In the genomic region with DNA sequence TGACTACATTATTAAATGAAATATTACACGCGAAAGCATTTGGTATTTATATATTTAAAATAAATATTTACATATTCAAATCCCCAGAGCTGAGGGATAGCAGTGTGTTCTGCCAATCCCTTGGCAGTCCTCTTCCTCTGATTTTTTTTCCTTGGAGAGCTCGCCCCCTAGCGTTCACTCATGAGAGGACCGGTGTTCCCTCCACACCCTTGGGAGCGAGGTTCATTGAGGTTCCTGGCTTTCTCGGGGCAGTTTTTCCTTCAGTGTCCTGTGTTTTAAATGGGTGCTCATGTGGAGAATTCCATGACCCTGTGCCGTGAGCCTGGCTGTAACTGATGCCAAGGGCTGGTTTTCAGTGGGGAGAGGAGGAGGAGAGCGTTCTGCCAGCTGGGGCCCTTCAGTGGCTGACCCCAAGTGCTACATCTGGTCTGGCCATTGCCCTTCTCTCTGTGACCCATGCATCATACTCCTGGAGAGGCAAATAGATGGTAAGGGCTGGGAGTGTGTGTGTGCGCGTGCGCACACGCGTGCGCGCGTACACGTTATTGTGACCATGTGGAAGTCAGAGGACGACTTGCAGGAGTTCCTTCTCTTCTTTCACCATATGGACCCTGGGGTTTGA, we compare ENCODE assay signal across 9 mouse cellular contexts. TPM values are rescaled to one million over a fixed set of nuclear protein-coding genes. Genes with fewer than 3 reads are reported as not detected.
A peak's percentile ranks its signal among the peaks of the same experiment; 100 is the strongest.
DNase-seq lines count a peak whose midpoint lies in the region; ATAC-seq and TF ChIP-seq lines count a peak whose summit lies in the region.
"Had no signal": no experiment of that assay in that cellular context is flagged by ENCODE, and none has a peak within 500 bp of the region (broad histone marks: within the 10 kb centered on the region; RNA-seq: fewer than 3 reads in every experiment).

No protein-coding gene starts in this region.

- no peak overlapping the region for H3K4me3 ChIP-seq in embryonic fibroblast, embryonic 13.5 days (ENCODE audit: insufficient read depth, low read length)
- H3K4me3 ChIP-seq in heart, postnatal 0 days (ENCODE audit: low read depth, low read length) = no peak overlapping the region
- H3K4me3 ChIP-seq in lung, embryonic 16.5 days (ENCODE audit: low read length) = no peak overlapping the region
- H3K4me3 ChIP-seq: stomach, embryonic 15.5 days had no signal

- H3K9me3 ChIP-seq in heart, postnatal 0 days (replicated peaks; ENCODE audit: control insufficient read depth, low read length) = 0 out of 2 replicates have a peak, but pooled peaks cover 4% of the 10 kb centered on the region
- 0 out of 2 replicates have a peak, but pooled peaks cover 2% of the 10 kb centered on the region for H3K9me3 ChIP-seq in lung, embryonic 16.5 days (ENCODE audit: control insufficient read depth, low read length)
- H3K9me3 ChIP-seq: stomach, embryonic 15.5 days had no signal

- TF ChIP-seq CTCF in embryonic fibroblast, embryonic 13.5 days (IDR thresholded peaks at IDR 0.05; ENCODE audit: borderline replicate concordance, insufficient read depth, low read length) = peak; percentile 70; the same call in 1 of the 2 replicates
- TF ChIP-seq CTCF in heart, postnatal 0 days (IDR thresholded peaks at IDR 0.05; ENCODE audit: low read depth) = peak; percentile 86

- no peak; the same call in 1 of the 2 replicates for ATAC-seq in heart, postnatal 0 days (ENCODE audit: insufficient read depth, low read depth)
- ATAC-seq in lung, embryonic 16.5 days (ENCODE audit: low read depth) = peak; percentile 69

- TF ChIP-seq EP300 in heart, postnatal 0 days (IDR thresholded peaks at IDR 0.05; ENCODE audit: low read depth) = no peak

- no peaks in the 10 kb centered on the region for H3K27me3 ChIP-seq in heart, postnatal 0 days (ENCODE audit: control insufficient read depth, insufficient read depth, low read length)
- H3K27me3 ChIP-seq in lung, embryonic 16.5 days (ENCODE audit: control insufficient read depth, insufficient read depth, low read depth, low read length) = peaks cover 3% of the 10 kb centered on the region; the same call in 1 of the 2 replicates
- H3K27me3 ChIP-seq: stomach, embryonic 15.5 days had no signal

- H3K4me1 ChIP-seq in embryonic fibroblast, embryonic 13.5 days (ENCODE audit: control insufficient read depth, insufficient read depth, low read length) = peaks cover 4% of the 10 kb centered on the region
- peaks cover 15% of the 10 kb centered on the region; the same call in 1 of the 2 replicates for H3K4me1 ChIP-seq in heart, postnatal 0 days (ENCODE audit: control insufficient read depth, insufficient read depth)
- H3K4me1 ChIP-seq in lung, embryonic 16.5 days (replicated peaks; ENCODE audit: control insufficient read depth, insufficient read depth, low read length) = peaks cover 15% of the 10 kb centered on the region

- H3K27ac ChIP-seq in embryonic fibroblast, embryonic 13.5 days (ENCODE audit: insufficient read depth, low read length) = no peak overlapping the region
- H3K27ac ChIP-seq in heart, postnatal 0 days (ENCODE audit: low read depth) = no peak overlapping the region
- H3K27ac ChIP-seq in lung, embryonic 16.5 days (ENCODE audit: low read length) = no peak overlapping the region
- H3K27ac ChIP-seq: stomach, embryonic 15.5 days had no signal

- peak; percentile 64 for DNase-seq in ES-CJ7 (ENCODE audit: low read depth, low spot score)
- peak; percentile 80 for DNase-seq in brain, adult 2 months (ENCODE audit: low read depth, low spot score)
- DNase-seq in heart, postnatal 0 days (ENCODE audit: low spot score) = peak; percentile 76
- peak; percentile 59 to 86 for DNase-seq in layer of hippocampus, adult 18-20 months (ENCODE audit: low spot score in 2 of 2)
- peak; percentile 40 for DNase-seq in retina, adult 2 months (ENCODE audit: low read depth, low spot score)
- DNase-seq in thymus, postnatal 25 days = peak; percentile 60

- no peak overlapping the region for H3K4me2 ChIP-seq in heart, postnatal 0 days (ENCODE audit: low read depth, low read length)
- H3K4me2 ChIP-seq in lung, embryonic 16.5 days (ENCODE audit: low read depth, low read length) = no peak overlapping the region
- H3K4me2 ChIP-seq: stomach, embryonic 15.5 days had no signal

- H3K36me3 ChIP-seq in heart, postnatal 0 days (replicated peaks; ENCODE audit: control insufficient read depth, insufficient read depth, low read length) = no peaks in the 10 kb centered on the region
- H3K36me3 ChIP-seq in lung, embryonic 16.5 days (ENCODE audit: control insufficient read depth, insufficient read depth, low read length) = no peaks in the 10 kb centered on the region
- H3K36me3 ChIP-seq: stomach, embryonic 15.5 days had no signal

- no peak overlapping the region for H3K9ac ChIP-seq in heart, postnatal 0 days (replicated peaks; ENCODE audit: low read depth, low read length)
- no peak overlapping the region for H3K9ac ChIP-seq in lung, embryonic 16.5 days (ENCODE audit: low read length)
- H3K9ac ChIP-seq: stomach, embryonic 15.5 days had no signal

- TF ChIP-seq POLR2A in embryonic fibroblast, embryonic 13.5 days (IDR thresholded peaks at IDR 0.05; ENCODE audit: low read depth, low read length) = no peak

- WGBS in heart, postnatal 0 days = 45% methylated on average over 19 of the region's 19 CpGs
- WGBS in lung, embryonic 16.5 days = 47% methylated on average over 19 of the region's 19 CpGs

RNA-seq across cellular contexts. Expression of a gene that starts 7.5 kb away (rescaled TPM):
- polyA plus RNA-seq in embryonic fibroblast, embryonic 13.5 days (2011; ENCODE audit: insufficient read length, low read depth, missing spikeins) = not detected in 2 replicates
- 0.19 TPM in 1 of 2 replicates, not detected in the other for total RNA-seq in heart, postnatal 0 days (2014; rRNA removed; ENCODE audit: low replicate concordance)
- 0.12 and 0.18 TPM in 2 replicates for polyA plus RNA-seq in heart, postnatal 0 days (2015; fragmentation: Nextera tagmentation; extraction: Ambion mirVana)
- not detected for total RNA-seq in layer of hippocampus, adult 18-20 months (2021)
- 0.03 and 0.21 TPM in 2 replicates for polyA plus RNA-seq in lung, embryonic 16.5 days (2015; fragmentation: Nextera tagmentation; extraction: Ambion mirVana)

RNA-seq across cellular contexts. Expression of a gene that starts 29.2 kb away (rescaled TPM):
- 0.49 TPM in 1 of 2 replicates, not detected in the other for polyA plus RNA-seq in embryonic fibroblast, embryonic 13.5 days (2011; ENCODE audit: insufficient read length, low read depth, missing spikeins)
- 9.3 and 9.7 TPM in 2 replicates for total RNA-seq in heart, postnatal 0 days (2014; rRNA removed; ENCODE audit: low replicate concordance)
- 1.6 and 2.0 TPM in 2 replicates for polyA plus RNA-seq in heart, postnatal 0 days (2015; fragmentation: Nextera tagmentation; extraction: Ambion mirVana)
- total RNA-seq in layer of hippocampus, adult 18-20 months (2021) = 1 to 10 TPM in 1 of 2 experiments, under 1 TPM in 1; 0.43 to 1.4 TPM
- polyA plus RNA-seq in lung, embryonic 16.5 days (2015; fragmentation: Nextera tagmentation; extraction: Ambion mirVana) = 0.08 TPM in 1 of 2 replicates, not detected in the other

RNA-seq across cellular contexts. Expression of a gene that starts 34.2 kb away (rescaled TPM):
- not detected in 2 replicates for polyA plus RNA-seq in embryonic fibroblast, embryonic 13.5 days (2011; ENCODE audit: insufficient read length, low read depth, missing spikeins)
- 0.46 TPM in 1 of 2 replicates, not detected in the other for total RNA-seq in heart, postnatal 0 days (2014; rRNA removed; ENCODE audit: low replicate concordance)
- 0.10 and 0.12 TPM in 2 replicates for polyA plus RNA-seq in heart, postnatal 0 days (2015; fragmentation: Nextera tagmentation; extraction: Ambion mirVana)
- under 1 TPM; 0.36 to 0.79 TPM for total RNA-seq in layer of hippocampus, adult 18-20 months (2021)
- polyA plus RNA-seq in lung, embryonic 16.5 days (2015; fragmentation: Nextera tagmentation; extraction: Ambion mirVana) = 1.5 and 1.7 TPM in 2 replicates

RNA-seq across cellular contexts. Expression of a gene that starts 57.1 kb away (rescaled TPM):
- 1.4 and 2.2 TPM in 2 replicates for polyA plus RNA-seq in embryonic fibroblast, embryonic 13.5 days (2011; ENCODE audit: insufficient read length, low read depth, missing spikeins)
- total RNA-seq in heart, postnatal 0 days (2014; rRNA removed; ENCODE audit: low replicate concordance) = 238 and 284 TPM in 2 replicates
- polyA plus RNA-seq in heart, postnatal 0 days (2015; fragmentation: Nextera tagmentation; extraction: Ambion mirVana) = 200 and 211 TPM in 2 replicates
- total RNA-seq in layer of hippocampus, adult 18-20 months (2021) = 1 to 10 TPM; 7.4 to 8.5 TPM
- polyA plus RNA-seq in lung, embryonic 16.5 days (2015; fragmentation: Nextera tagmentation; extraction: Ambion mirVana) = 9.4 and 10.3 TPM in 2 replicates
